Mouse (Mus musculus): ENCODE results near the gene Armc9.

GRCm38 (mm10) chr1:86285295-86285694 is 130.7 kb downstream of the Armc9 start:
- TF ChIP-seq POLR2A (IDR thresholded peaks at IDR 0.05; ENCODE audit: borderline replicate concordance, extremely low read depth, low read depth, low read length) (no peak), CTCF (IDR thresholded peaks at IDR 0.05; ENCODE audit: insufficient read depth, low read length) (no peak)

Data from lung, adult 2 months (tissue).